Comparison of ENCODE assay signal across 31 mouse cellular contexts in the genomic region with DNA sequence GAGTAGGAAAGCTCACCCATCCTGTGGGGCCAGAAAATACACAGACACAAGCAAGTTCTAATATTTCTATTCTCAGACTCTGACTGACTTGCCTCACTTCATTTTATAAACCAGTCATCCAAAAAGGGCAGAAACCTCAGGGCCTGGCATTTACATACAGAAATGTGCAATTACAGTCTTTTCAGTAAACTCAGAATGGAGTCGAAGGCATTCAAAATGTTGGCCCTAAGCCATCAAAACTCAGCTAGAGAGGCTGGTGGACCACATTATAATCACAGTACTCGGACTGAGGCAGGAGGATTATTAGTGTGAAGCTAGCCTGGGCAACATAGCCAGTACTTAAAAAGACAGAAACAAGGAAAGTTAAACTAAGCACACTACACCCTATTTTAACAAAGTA. TPM values are rescaled to one million over a fixed set of nuclear protein-coding genes. Genes with fewer than 3 reads are reported as not detected.
DNase-seq lines count a peak whose midpoint lies in the region; ATAC-seq and TF ChIP-seq lines count a peak whose summit lies in the region.
"Had no signal": no experiment of that assay in that cellular context is flagged by ENCODE, and none has a peak within 500 bp of the region (broad histone marks: within the 10 kb centered on the region; RNA-seq: fewer than 3 reads in every experiment).

No protein-coding gene starts in this region.

- WGBS in kidney, postnatal 0 days, result 47% methylated on average over 2 of the region's 2 CpGs
- WGBS in embryonic facial prominence, embryonic 15.5 days, result 25% methylated on average over 2 of the region's 2 CpGs

- no peak overlapping the region for H3K9ac ChIP-seq in kidney, postnatal 0 days (ENCODE audit: low read depth, low read length)
- H3K9ac ChIP-seq in embryonic facial prominence, embryonic 15.5 days, result no peak overlapping the region
- H3K9ac ChIP-seq: embryonic facial prominence, embryonic 12.5 days; forebrain, embryonic 12.5 days; hindbrain, embryonic 14.5 days; limb, embryonic 15.5 days; liver, embryonic 14.5 days; lung, embryonic 15.5 days had no signal

- H3K4me1 ChIP-seq in kidney, postnatal 0 days (replicated peaks; ENCODE audit: insufficient read depth, low read length), result peaks cover 27% of the 10 kb centered on the region
- peaks cover 46% of the 10 kb centered on the region for H3K4me1 ChIP-seq in embryonic facial prominence, embryonic 15.5 days

- no peaks in the 10 kb centered on the region for H3K36me3 ChIP-seq in kidney, postnatal 0 days (ENCODE audit: insufficient read depth, low read length)
- H3K36me3 ChIP-seq in embryonic facial prominence, embryonic 15.5 days, result no peaks in the 10 kb centered on the region
- H3K36me3 ChIP-seq: embryonic facial prominence, embryonic 12.5 days; forebrain, embryonic 12.5 days; limb, embryonic 10.5 days; limb, embryonic 15.5 days; lung, embryonic 15.5 days had no signal

- no peak for DNase-seq in gastrocnemius, adult 2 months
- DNase-seq in gastrocnemius, adult 18-20 months (ENCODE audit: low spot score), result no peak
- no peak for DNase-seq in kidney, postnatal 0 days (ENCODE audit: low spot score)
- DNase-seq in kidney, adult 8-10 months, result no peak
- DNase-seq in Muller cell, postnatal 12 days (ENCODE audit: inconsistent ontology term), result peak; percentile 62
- no peak for DNase-seq in thymus, postnatal 14 days
- DNase-seq: adrenal gland, adult 8-10 months; cerebellum, adult 11 months; cerebellum, postnatal 36 days; gastrocnemius, postnatal 36 days; heart, adult 18-20 months; heart, postnatal 10 days; kidney, adult 18-20 months; kidney, postnatal 36 days; layer of hippocampus, postnatal 36 days; right cerebral cortex, adult 18-20 months; spleen, adult 18-20 months; thymus, postnatal 25 days had no signal

- no peak overlapping the region for H3K4me3 ChIP-seq in gastrocnemius, adult 2 months
- H3K4me3 ChIP-seq in kidney, postnatal 0 days (replicated peaks; ENCODE audit: low read depth, low read length), result no peak overlapping the region
- H3K4me3 ChIP-seq in embryonic facial prominence, embryonic 15.5 days (replicated peaks), result no peak overlapping the region
- H3K4me3 ChIP-seq: embryonic facial prominence, embryonic 12.5 days; forebrain, embryonic 12.5 days; limb, embryonic 10.5 days; limb, embryonic 15.5 days; lung, embryonic 15.5 days had no signal

- ATAC-seq in kidney, postnatal 0 days (replicated peaks; ENCODE audit: low FRiP score, low read depth), result no peak
- ATAC-seq in embryonic facial prominence, embryonic 15.5 days (ENCODE audit: insufficient number of reproducible peaks, low FRiP score, low TSS enrichment, low read depth), result no peak
- ATAC-seq: activated CD4-positive, CD25-positive, alpha-beta regulatory T cell, adult 4 months; inflammation-experienced regulatory T-cells, adult 6 months; midbrain, embryonic 16.5 days had no signal

- H3K27me3 ChIP-seq in kidney, postnatal 0 days (ENCODE audit: insufficient read depth, low read length), result no peaks in the 10 kb centered on the region
- H3K27me3 ChIP-seq in embryonic facial prominence, embryonic 15.5 days, result no peaks in the 10 kb centered on the region
- H3K27me3 ChIP-seq: embryonic facial prominence, embryonic 12.5 days; forebrain, embryonic 12.5 days; limb, embryonic 15.5 days; lung, embryonic 15.5 days had no signal

- H3K27ac ChIP-seq in gastrocnemius, adult 2 months, result peak overlapping the region; percentile 41; the same call in 1 of the 2 replicates
- H3K27ac ChIP-seq in kidney, postnatal 0 days, result peak overlapping the region; percentile 15; the same call in 1 of the 2 replicates
- H3K27ac ChIP-seq in embryonic facial prominence, embryonic 15.5 days (replicated peaks), result peak overlapping the region; percentile 40; the same call in 1 of the 2 replicates
- H3K27ac ChIP-seq: embryonic facial prominence, embryonic 12.5 days; forebrain, embryonic 12.5 days; hindbrain, embryonic 14.5 days; limb, embryonic 10.5 days; limb, embryonic 15.5 days; liver, embryonic 14.5 days had no signal

- intact Hi-C loops in gastrocnemius, adult 2 months (cut with DNase I), result loop anchor here (5.0 kb wide), 1 partner anchor 55 kb away; no protein-coding TSS in a partner anchor

- H3K4me2 ChIP-seq in kidney, postnatal 0 days (ENCODE audit: low read length), result no peak overlapping the region
- no peak overlapping the region for H3K4me2 ChIP-seq in embryonic facial prominence, embryonic 15.5 days (replicated peaks)
- H3K4me2 ChIP-seq: embryonic facial prominence, embryonic 12.5 days; forebrain, embryonic 12.5 days; heart, embryonic 11.5 days; hindbrain, embryonic 14.5 days; limb, embryonic 15.5 days; midbrain, embryonic 11.5 days had no signal

- TF ChIP-seq CTCF in gastrocnemius, adult 2 months (IDR thresholded peaks at IDR 0.05), result no peak
- TF ChIP-seq CTCF in kidney, postnatal 0 days (IDR thresholded peaks at IDR 0.05; ENCODE audit: low read depth), result no peak

- no peaks in the 10 kb centered on the region for H3K9me3 ChIP-seq in kidney, postnatal 0 days (replicated peaks; ENCODE audit: low read length)
- H3K9me3 ChIP-seq in embryonic facial prominence, embryonic 15.5 days (replicated peaks), result no peaks in the 10 kb centered on the region
- H3K9me3 ChIP-seq: embryonic facial prominence, embryonic 12.5 days; forebrain, embryonic 12.5 days; limb, embryonic 10.5 days; limb, embryonic 15.5 days; lung, embryonic 15.5 days had no signal

RNA-seq across cellular contexts. Expression of a gene that starts 5.6 kb away (rescaled TPM):
- total RNA-seq in gastrocnemius, adult 2 months (2021), result 100 to 1,000 TPM; 140 to 141 TPM
- 100 to 1,000 TPM; 150 to 159 TPM for total RNA-seq in gastrocnemius, adult 18-20 months (2021)
- 100 and 104 TPM in 2 replicates for polyA plus RNA-seq in kidney, postnatal 0 days (2015; fragmentation: Nextera tagmentation; extraction: Ambion mirVana)
- 73.5 and 74.7 TPM in 2 replicates for polyA plus RNA-seq in embryonic facial prominence, embryonic 15.5 days (2015; fragmentation: Nextera tagmentation; extraction: Ambion mirVana)
